In genomic region chr4:132072946-132073345, GRCm38 (mm10) we compare ENCODE assay signal across 10 mouse cellular contexts. TPM values are rescaled to one million over a fixed set of nuclear protein-coding genes. Genes with fewer than 3 reads are reported as not detected.
DNase-seq lines count a peak whose midpoint lies in the region; ATAC-seq and TF ChIP-seq lines count a peak whose summit lies in the region.
"Had no signal": no experiment of that assay in that cellular context is flagged by ENCODE, and none has a peak within 500 bp of the region (broad histone marks: within the 10 kb centered on the region; RNA-seq: fewer than 3 reads in every experiment).

No protein-coding gene starts in this region.

- DNase-seq in adrenal gland, postnatal 14 days = peak; percentile 51
- DNase-seq in adrenal gland, adult 8-10 months = no peak
- DNase-seq in frontal cortex, postnatal 36 days (ENCODE audit: low spot score in 2 of 2) = no peak
- DNase-seq in layer of hippocampus, postnatal 10 days (ENCODE audit: low spot score in 2 of 2) = no peak

- H3K4me3 ChIP-seq in midbrain, embryonic 12.5 days = peak overlapping the region; percentile 12; the same call in 1 of the 2 replicates
- H3K4me3 ChIP-seq in midbrain, embryonic 13.5 days (replicated peaks) = no peak overlapping the region
- H3K4me3 ChIP-seq in intestine, postnatal 0 days (ENCODE audit: low read depth, low read length) = no peak overlapping the region
- H3K4me3 ChIP-seq in stomach, embryonic 15.5 days (replicated peaks) = peak overlapping the region; percentile 5; the same call in 1 of the 2 replicates

- peaks cover 31% of the 10 kb centered on the region for H3K4me1 ChIP-seq in midbrain, embryonic 12.5 days
- H3K4me1 ChIP-seq in midbrain, embryonic 13.5 days (replicated peaks) = peaks cover 23% of the 10 kb centered on the region
- peaks cover 4% of the 10 kb centered on the region; the same call in 1 of the 2 replicates for H3K4me1 ChIP-seq in intestine, postnatal 0 days (replicated peaks; ENCODE audit: control insufficient read depth, insufficient read depth, low read length)
- 0 out of 2 replicates have a peak, but pooled peaks cover 12% of the 10 kb centered on the region for H3K4me1 ChIP-seq in stomach, embryonic 15.5 days

- no peaks in the 10 kb centered on the region for H3K9me3 ChIP-seq in midbrain, embryonic 12.5 days
- H3K9me3 ChIP-seq in midbrain, embryonic 13.5 days = no peaks in the 10 kb centered on the region
- no peaks in the 10 kb centered on the region for H3K9me3 ChIP-seq in intestine, postnatal 0 days (ENCODE audit: control insufficient read depth)
- no peaks in the 10 kb centered on the region for H3K9me3 ChIP-seq in stomach, embryonic 15.5 days

- peak; percentile 41; the same call in 1 of the 2 replicates for TF ChIP-seq CTCF in intestine, postnatal 0 days (IDR thresholded peaks at IDR 0.05; ENCODE audit: low read depth)

- peaks cover 66% of the 10 kb centered on the region for H3K27me3 ChIP-seq in midbrain, embryonic 12.5 days
- peaks cover 35% of the 10 kb centered on the region for H3K27me3 ChIP-seq in midbrain, embryonic 13.5 days
- H3K27me3 ChIP-seq in intestine, postnatal 0 days (replicated peaks; ENCODE audit: control insufficient read depth, insufficient read depth, low read length) = no peaks in the 10 kb centered on the region
- no peaks in the 10 kb centered on the region for H3K27me3 ChIP-seq in stomach, embryonic 15.5 days (replicated peaks)

- ATAC-seq in midbrain, embryonic 12.5 days (ENCODE audit: low FRiP score, low read depth) = no peak
- ATAC-seq in midbrain, embryonic 13.5 days = no peak
- 0 out of 2 replicates have a peak, but pooled peaks have one; percentile 1 for ATAC-seq in intestine, postnatal 0 days
- no peak for ATAC-seq in stomach, embryonic 15.5 days (ENCODE audit: insufficient read depth, low FRiP score, low read depth)

- no peak overlapping the region for H3K9ac ChIP-seq in midbrain, embryonic 12.5 days (replicated peaks)
- no peak overlapping the region for H3K9ac ChIP-seq in midbrain, embryonic 13.5 days (replicated peaks)
- no peak overlapping the region for H3K9ac ChIP-seq in intestine, postnatal 0 days (ENCODE audit: low read depth, low read length)
- H3K9ac ChIP-seq in stomach, embryonic 15.5 days = no peak overlapping the region

- peak overlapping the region; percentile 15; the same call in 1 of the 2 replicates for H3K4me2 ChIP-seq in midbrain, embryonic 12.5 days (replicated peaks)
- H3K4me2 ChIP-seq in midbrain, embryonic 13.5 days (replicated peaks) = no peak overlapping the region
- peak overlapping the region; percentile 95; the same call in 1 of the 2 replicates for H3K4me2 ChIP-seq in intestine, postnatal 0 days (replicated peaks; ENCODE audit: low read depth)
- H3K4me2 ChIP-seq in stomach, embryonic 15.5 days = peak overlapping the region; percentile 7

- no peak overlapping the region for H3K27ac ChIP-seq in midbrain, embryonic 12.5 days (replicated peaks)
- H3K27ac ChIP-seq in midbrain, embryonic 13.5 days = no peak overlapping the region
- no peak overlapping the region for H3K27ac ChIP-seq in intestine, postnatal 0 days (ENCODE audit: low read depth, low read length)
- H3K27ac ChIP-seq in stomach, embryonic 15.5 days = no peak overlapping the region

- 53% methylated on average over 6 of the region's 6 CpGs for WGBS in midbrain, embryonic 12.5 days
- WGBS in midbrain, embryonic 13.5 days = 64% methylated on average over 6 of the region's 6 CpGs
- WGBS in intestine, postnatal 0 days = 66% methylated on average over 6 of the region's 6 CpGs
- WGBS in stomach, embryonic 15.5 days = 76% methylated on average over 6 of the region's 6 CpGs

- H3K36me3 ChIP-seq in midbrain, embryonic 12.5 days = no peaks in the 10 kb centered on the region
- H3K36me3 ChIP-seq in midbrain, embryonic 13.5 days = no peaks in the 10 kb centered on the region
- no peaks in the 10 kb centered on the region; the same call in 1 of the 2 replicates for H3K36me3 ChIP-seq in intestine, postnatal 0 days (ENCODE audit: control insufficient read depth, insufficient read depth)
- no peaks in the 10 kb centered on the region for H3K36me3 ChIP-seq in stomach, embryonic 15.5 days

RNA-seq across cellular contexts. Expression of gene Gm10300, which starts 1.6 kb away (rescaled TPM):
- total RNA-seq in adrenal gland, postnatal 14 days (2021) = 0.19 TPM in 1 of 2 replicates, not detected in the other
- total RNA-seq in adrenal gland, adult 8-10 months (2022) = under 1 TPM; 0.17 to 0.65 (median 0.40) TPM
- polyA plus RNA-seq in midbrain, embryonic 12.5 days (2016; fragmentation: Nextera tagmentation; extraction: Ambion mirVana) = 0.15 TPM in 1 of 2 replicates, not detected in the other
- polyA plus RNA-seq in midbrain, embryonic 13.5 days (2015; fragmentation: Nextera tagmentation; extraction: Ambion mirVana) = not detected in 2 replicates
- 0.08 and 0.09 TPM in 2 replicates for polyA plus RNA-seq in intestine, postnatal 0 days (2015; fragmentation: Nextera tagmentation; extraction: Ambion mirVana)
- 0.13 TPM in 1 of 2 replicates, not detected in the other for polyA plus RNA-seq in stomach, embryonic 15.5 days (2015; fragmentation: Nextera tagmentation; extraction: Ambion mirVana)
- not detected for total RNA-seq in layer of hippocampus, postnatal 10 days (2021)
- total RNA-seq: left cerebral cortex, postnatal 25 days had no signal
- polyA plus RNA-seq: forebrain, embryonic 11.5 days had no signal

RNA-seq across cellular contexts. Expression of gene Epb41, which starts 2.2 kb away (rescaled TPM):
- total RNA-seq in adrenal gland, postnatal 14 days (2021) = 112 and 148 TPM in 2 replicates
- 10 to 100 TPM; 44.7 to 57.0 (median 55.7) TPM for total RNA-seq in adrenal gland, adult 8-10 months (2022)
- polyA plus RNA-seq in midbrain, embryonic 12.5 days (2016; fragmentation: Nextera tagmentation; extraction: Ambion mirVana) = 227 and 251 TPM in 2 replicates
- polyA plus RNA-seq in midbrain, embryonic 13.5 days (2015; fragmentation: Nextera tagmentation; extraction: Ambion mirVana) = 120 and 122 TPM in 2 replicates
- polyA plus RNA-seq in intestine, postnatal 0 days (2015; fragmentation: Nextera tagmentation; extraction: Ambion mirVana) = 22.2 TPM in 2 replicates
- 54.9 and 57.8 TPM in 2 replicates for polyA plus RNA-seq in stomach, embryonic 15.5 days (2015; fragmentation: Nextera tagmentation; extraction: Ambion mirVana)
- total RNA-seq in layer of hippocampus, postnatal 10 days (2021) = 10 to 100 TPM; 30.2 to 33.7 TPM

Comparison
In these comparisons a context has a peak if more than half of its experiments do, and no peak if none do; other contexts are left out.
1. H3K4me3 ChIP-seq: peak in midbrain, embryonic 12.5 days (single experiment) and stomach, embryonic 15.5 days (single experiment); none in midbrain, embryonic 13.5 days (single experiment) and intestine, postnatal 0 days (single experiment).